In genomic region chr9:104305333-104306111, GRCm38 (mm10) we compare ENCODE assay signal across 18 mouse cellular contexts. TPM values are rescaled to one million over a fixed set of nuclear protein-coding genes. Genes with fewer than 3 reads are reported as not detected.
A peak's percentile ranks its signal among the peaks of the same experiment; 100 is the strongest.
DNase-seq lines count a peak whose midpoint lies in the region; ATAC-seq and TF ChIP-seq lines count a peak whose summit lies in the region.
"Had no signal": no experiment of that assay in that cellular context is flagged by ENCODE, and none has a peak within 500 bp of the region (broad histone marks: within the 10 kb centered on the region; RNA-seq: fewer than 3 reads in every experiment).

No protein-coding gene starts in this region.

- H3K4me1 ChIP-seq in lung, embryonic 14.5 days (ENCODE audit: insufficient read depth) = no peaks in the 10 kb centered on the region
- 0 out of 2 replicates have a peak, but pooled peaks cover 11% of the 10 kb centered on the region for H3K4me1 ChIP-seq in kidney, embryonic 15.5 days
- H3K4me1 ChIP-seq: embryonic facial prominence, embryonic 15.5 days; forebrain, embryonic 13.5 days; hindbrain, embryonic 10.5 days; liver, embryonic 13.5 days; midbrain, embryonic 13.5 days; stomach, embryonic 15.5 days had no signal

- H3K9me3 ChIP-seq in lung, embryonic 14.5 days (ENCODE audit: low read depth, low read length) = no peaks in the 10 kb centered on the region
- H3K9me3 ChIP-seq in kidney, embryonic 15.5 days (replicated peaks) = no peaks in the 10 kb centered on the region
- H3K9me3 ChIP-seq: embryonic facial prominence, embryonic 15.5 days; forebrain, embryonic 13.5 days; hindbrain, embryonic 10.5 days; liver, embryonic 13.5 days; midbrain, embryonic 13.5 days; stomach, embryonic 15.5 days had no signal

- 70% methylated on average over 6 of the region's 6 CpGs for WGBS in lung, embryonic 14.5 days
- WGBS in kidney, embryonic 15.5 days = 87% methylated on average over 6 of the region's 6 CpGs

- no peaks in the 10 kb centered on the region for H3K36me3 ChIP-seq in lung, embryonic 14.5 days (ENCODE audit: insufficient read depth)
- H3K36me3 ChIP-seq in kidney, embryonic 15.5 days = no peaks in the 10 kb centered on the region
- H3K36me3 ChIP-seq: embryonic facial prominence, embryonic 15.5 days; hindbrain, embryonic 10.5 days; liver, embryonic 13.5 days; midbrain, embryonic 13.5 days; stomach, embryonic 15.5 days had no signal

- H3K9ac ChIP-seq in lung, embryonic 14.5 days = no peak overlapping the region
- no peak overlapping the region for H3K9ac ChIP-seq in kidney, embryonic 15.5 days
- H3K9ac ChIP-seq: embryonic facial prominence, embryonic 15.5 days; forebrain, embryonic 13.5 days; liver, embryonic 13.5 days; midbrain, embryonic 13.5 days; stomach, embryonic 15.5 days had no signal

- no peaks in the 10 kb centered on the region for H3K27me3 ChIP-seq in lung, embryonic 14.5 days (ENCODE audit: insufficient read depth, low read length)
- H3K27me3 ChIP-seq in Patski = peaks cover 3% of the 10 kb centered on the region
- no peaks in the 10 kb centered on the region for H3K27me3 ChIP-seq in kidney, embryonic 15.5 days
- H3K27me3 ChIP-seq: embryonic facial prominence, embryonic 15.5 days; forebrain, embryonic 13.5 days; liver, embryonic 13.5 days; midbrain, embryonic 13.5 days; stomach, embryonic 15.5 days had no signal

- POLR2A ChIA-PET in Patski (lab: Charles Lee) = no interaction called here

- TF ChIP-seq CTCF in lung, embryonic 14.5 days (IDR thresholded peaks at IDR 0.05; ENCODE audit: low read depth) = no peak
- no peak for TF ChIP-seq CTCF in Patski (IDR thresholded peaks at IDR 0.05)

- no peak overlapping the region for H3K4me2 ChIP-seq in lung, embryonic 14.5 days
- H3K4me2 ChIP-seq in kidney, embryonic 15.5 days = no peak overlapping the region
- H3K4me2 ChIP-seq: embryonic facial prominence, embryonic 15.5 days; forebrain, embryonic 13.5 days; liver, embryonic 13.5 days; midbrain, embryonic 13.5 days; stomach, embryonic 15.5 days had no signal

- ATAC-seq in lung, embryonic 14.5 days (ENCODE audit: insufficient read depth) = no peak
- peak; percentile 62 for ATAC-seq in Patski
- no peak; the same call in 1 of the 2 replicates for ATAC-seq in kidney, embryonic 15.5 days (replicated peaks; ENCODE audit: low FRiP score)
- ATAC-seq: forebrain, embryonic 13.5 days; midbrain, embryonic 13.5 days had no signal

- in situ Hi-C loops in Patski (cut with MboI; ENCODE audit: low pct_unique_long_range_greater_than_20kb) = no loop called here

- DNase-seq in lung, embryonic 14.5 days = peak; percentile 1
- DNase-seq in lung, postnatal 25 days (ENCODE audit: low spot score) = no peak
- DNase-seq in Patski (ENCODE audit: low read depth, low spot score) = no peak
- no peak for DNase-seq in natural killer cell, adult 2 months (ENCODE audit: low spot score in 2 of 2)
- DNase-seq in embryo, embryonic 11 days = no peak
- no peak for DNase-seq in ovary, postnatal 10 days (ENCODE audit: low spot score)
- DNase-seq: cerebellum, adult 11 months; layer of hippocampus, postnatal 36 days; left cerebral cortex, postnatal 4 days; liver, embryonic 13.5 days; lung, postnatal 4 days; thymus, postnatal 4 days had no signal

- no peak overlapping the region for H3K27ac ChIP-seq in lung, embryonic 14.5 days (ENCODE audit: low read depth)
- peak overlapping the region; percentile 91 for H3K27ac ChIP-seq in kidney, embryonic 15.5 days
- H3K27ac ChIP-seq: embryonic facial prominence, embryonic 15.5 days; forebrain, embryonic 13.5 days; hindbrain, embryonic 10.5 days; liver, embryonic 13.5 days; midbrain, embryonic 13.5 days had no signal

- CTCF ChIA-PET in Patski (lab: Charles Lee) = interaction anchor here (0.7 to 2.1 kb wide), 4 partner anchors 10 to 36 kb away, joined by 3 to 5 read pairs (median 4); no protein-coding TSS in a partner anchor

- H3K4me3 ChIP-seq in lung, embryonic 14.5 days (ENCODE audit: low read depth, low read length) = no peak overlapping the region
- no peak overlapping the region for H3K4me3 ChIP-seq in kidney, embryonic 15.5 days (replicated peaks)
- H3K4me3 ChIP-seq: embryonic facial prominence, embryonic 15.5 days; forebrain, embryonic 13.5 days; hindbrain, embryonic 10.5 days; liver, embryonic 13.5 days; midbrain, embryonic 13.5 days; stomach, embryonic 15.5 days had no signal

RNA-seq across cellular contexts. Expression of gene Acpp, which starts 32.0 kb away (rescaled TPM):
- 0.21 and 0.26 TPM in 2 replicates for polyA plus RNA-seq in lung, embryonic 14.5 days (2014; fragmentation: Nextera tagmentation; extraction: Ambion mirVana)
- polyA plus RNA-seq in Patski (2021) = not detected
- 1.7 and 2.2 TPM in 2 replicates for polyA plus RNA-seq in kidney, embryonic 15.5 days (2015; fragmentation: Nextera tagmentation; extraction: Ambion mirVana)

RNA-seq across cellular contexts. Expression of gene Dnajc13, which starts 42.8 kb away (rescaled TPM):
- polyA plus RNA-seq in lung, embryonic 14.5 days (2014; fragmentation: Nextera tagmentation; extraction: Ambion mirVana) = 25.0 and 26.6 TPM in 2 replicates
- 64.2 TPM for polyA plus RNA-seq in Patski (2021)
- polyA plus RNA-seq in kidney, embryonic 15.5 days (2015; fragmentation: Nextera tagmentation; extraction: Ambion mirVana) = 19.9 and 23.0 TPM in 2 replicates
